Mouse (Mus musculus): ENCODE data around the gene Qrich1. TPM values are rescaled to one million over a fixed set of nuclear protein-coding genes. Genes with fewer than 3 reads are reported as not detected.
"Not testable (repeated sequence)": the region's sequence is repeated elsewhere in the genome, so short reads cannot be mapped to it uniquely, and the experiment has no call there.

The Qrich1 gene
- total RNA-seq, 2 experiments from 2014 or later, result 140 TPM

DNA sequence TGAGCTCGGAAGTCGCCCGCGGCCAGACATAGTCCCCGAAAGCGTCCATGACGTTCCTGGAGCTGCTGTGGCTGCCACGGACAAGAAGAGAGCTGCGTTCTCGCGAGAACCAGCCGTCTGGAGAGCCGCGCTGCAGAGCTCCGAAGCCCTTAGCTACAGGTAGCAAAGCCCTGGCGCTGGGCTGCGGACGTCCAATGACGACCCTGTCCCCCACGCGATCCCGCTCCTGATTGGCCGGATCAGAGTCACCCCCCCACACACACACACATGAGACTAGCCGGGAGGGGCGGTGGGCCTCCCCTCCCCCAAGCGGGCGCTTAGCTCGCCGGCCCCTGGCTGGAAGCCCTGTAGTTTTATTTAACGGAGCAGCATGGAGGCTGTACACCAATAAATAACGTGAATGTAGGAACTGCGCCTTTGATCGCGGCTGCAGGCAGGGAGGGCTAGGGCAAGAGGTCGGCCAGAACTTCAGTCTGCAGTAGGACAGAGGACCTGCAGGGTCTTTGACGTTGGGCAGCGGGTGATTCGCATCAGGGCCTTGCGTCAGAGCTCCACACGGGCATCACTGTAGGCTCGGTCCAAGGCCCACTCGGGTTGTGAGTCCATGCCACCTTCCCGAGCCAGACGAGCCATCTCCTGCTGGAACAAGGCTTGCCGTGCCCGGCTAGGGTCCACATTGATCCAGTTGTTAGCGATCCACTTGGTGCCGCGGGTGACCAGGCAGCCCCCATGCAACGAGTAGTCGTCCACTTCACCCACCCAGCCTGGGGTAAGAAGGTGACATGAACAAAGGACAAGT is 62.1 kb downstream of the Qrich1 start, which contains the start of gene Wdr6:
Gene Wdr6 (minus strand): TSS at position 195 of the 799 bp plus-strand sequence.
- peak; percentile 78 to 84 for DNase-seq (ENCODE audit: low spot score in 2 of 2)

DNA sequence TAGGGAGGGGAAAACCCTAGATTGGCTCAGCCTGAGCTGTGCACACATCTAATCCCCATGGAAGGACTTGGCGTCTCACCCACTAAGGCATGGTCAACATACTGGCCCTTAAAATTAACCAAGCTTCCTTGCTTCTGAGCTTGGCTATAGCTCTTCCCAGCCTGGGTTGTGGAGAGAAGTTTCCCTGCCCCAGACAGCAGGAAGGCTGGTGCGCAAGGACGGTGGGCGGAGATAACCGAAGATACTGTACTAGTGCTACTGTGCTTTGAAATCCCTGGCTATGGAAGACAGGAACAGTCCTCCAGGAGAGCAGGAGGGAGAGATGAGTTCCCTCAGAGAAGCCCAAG is 62.7 kb downstream of the Qrich1 start:
- no peak for DNase-seq (ENCODE audit: low spot score in 2 of 2)

DNA sequence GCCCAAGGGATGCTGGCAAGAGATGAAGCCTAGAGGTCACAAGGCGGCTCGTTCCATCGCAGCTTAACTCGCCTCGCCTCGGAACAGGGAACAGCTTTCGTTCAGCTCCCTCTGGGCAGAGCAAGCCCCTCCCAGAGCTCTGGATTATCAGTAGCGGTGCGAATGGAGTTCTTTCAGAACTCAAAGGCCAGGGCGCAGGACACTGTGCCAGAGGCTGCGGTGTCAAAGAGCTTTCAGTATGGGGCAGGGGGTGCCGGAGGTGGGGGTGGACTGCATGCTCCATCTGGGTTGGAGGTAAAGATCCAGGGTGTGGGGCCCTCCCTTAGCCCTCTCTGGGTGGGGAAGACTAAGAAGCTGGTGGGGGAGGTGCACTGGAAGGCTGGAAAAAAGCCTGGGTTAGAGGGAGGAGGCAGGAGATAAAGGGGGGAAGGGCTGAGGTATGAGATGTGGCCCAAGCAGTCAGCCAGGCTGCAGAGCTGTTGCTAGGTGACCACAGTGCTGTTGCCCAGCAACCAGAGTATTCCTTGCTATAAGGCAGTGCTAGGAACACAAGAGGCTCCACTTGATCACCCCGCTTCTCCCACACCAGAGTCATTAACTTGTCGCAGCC is 71.1 kb downstream of the Qrich1 start:
- DNase-seq (ENCODE audit: low spot score in 2 of 2), result peak; percentile 80 to 89

DNA sequence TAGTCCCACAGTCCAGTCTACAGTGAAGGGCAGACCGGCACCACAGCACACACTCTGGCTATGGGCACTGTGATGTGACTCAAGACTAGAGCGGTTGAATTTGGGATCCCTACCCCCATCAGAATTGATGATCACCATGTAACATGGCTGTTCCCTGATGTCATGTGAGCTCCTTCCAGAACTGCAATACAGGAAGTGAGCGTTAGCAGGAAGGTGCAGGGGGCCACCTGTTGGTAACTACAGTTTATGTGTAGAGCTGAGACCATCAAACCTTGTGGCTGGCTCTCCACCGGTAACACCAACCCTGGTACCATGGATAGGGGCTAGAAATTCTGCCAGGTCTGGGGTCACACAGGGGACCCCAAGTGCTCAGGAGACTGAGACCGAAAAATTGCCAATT is 72.6 kb downstream of the Qrich1 start:
- DNase-seq (ENCODE audit: low spot score in 2 of 2), result no peak

DNA sequence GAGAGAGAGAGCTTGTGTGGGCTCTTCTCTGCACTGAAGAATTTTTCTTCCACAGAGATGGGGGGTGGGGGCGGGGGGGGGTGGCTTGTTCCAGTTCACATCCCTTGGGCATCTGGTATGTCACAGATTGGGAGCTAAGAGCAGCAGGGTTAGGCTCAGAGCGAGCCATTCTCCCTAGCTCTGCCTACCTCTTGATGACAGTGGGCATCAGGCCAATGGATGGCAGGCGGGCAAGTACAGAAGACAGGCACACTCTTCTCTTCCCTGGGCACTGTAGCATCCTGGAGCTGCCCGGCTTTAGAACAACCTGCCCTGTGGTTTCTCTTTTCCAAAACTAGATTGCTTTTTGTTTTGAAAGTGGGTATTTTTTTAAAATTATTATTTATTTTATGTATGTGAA is 74.9 kb downstream of the Qrich1 start:
- DNase-seq (ENCODE audit: low spot score in 2 of 2), result no peak

DNA sequence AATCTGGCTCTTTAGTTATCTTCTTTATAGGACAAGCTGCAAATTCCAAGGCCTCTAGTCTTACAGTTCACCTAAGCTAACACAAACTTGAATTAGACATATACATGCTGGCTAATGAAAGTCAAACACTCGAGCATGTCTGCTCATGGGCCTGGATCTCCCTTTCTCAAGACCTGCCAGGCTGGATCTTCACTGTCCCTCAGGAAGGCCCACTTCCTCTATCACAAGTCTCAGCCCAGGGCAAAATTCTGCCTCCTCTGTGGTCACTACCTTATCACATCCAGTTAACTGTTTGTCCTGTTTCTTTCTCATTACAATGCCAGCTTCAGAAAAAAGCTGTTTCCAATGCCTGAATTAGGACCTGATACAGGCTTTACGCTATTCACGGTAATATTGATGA is 77.7 kb downstream of the Qrich1 start:
- DNase-seq (ENCODE audit: low spot score in 2 of 2), result no peak

DNA sequence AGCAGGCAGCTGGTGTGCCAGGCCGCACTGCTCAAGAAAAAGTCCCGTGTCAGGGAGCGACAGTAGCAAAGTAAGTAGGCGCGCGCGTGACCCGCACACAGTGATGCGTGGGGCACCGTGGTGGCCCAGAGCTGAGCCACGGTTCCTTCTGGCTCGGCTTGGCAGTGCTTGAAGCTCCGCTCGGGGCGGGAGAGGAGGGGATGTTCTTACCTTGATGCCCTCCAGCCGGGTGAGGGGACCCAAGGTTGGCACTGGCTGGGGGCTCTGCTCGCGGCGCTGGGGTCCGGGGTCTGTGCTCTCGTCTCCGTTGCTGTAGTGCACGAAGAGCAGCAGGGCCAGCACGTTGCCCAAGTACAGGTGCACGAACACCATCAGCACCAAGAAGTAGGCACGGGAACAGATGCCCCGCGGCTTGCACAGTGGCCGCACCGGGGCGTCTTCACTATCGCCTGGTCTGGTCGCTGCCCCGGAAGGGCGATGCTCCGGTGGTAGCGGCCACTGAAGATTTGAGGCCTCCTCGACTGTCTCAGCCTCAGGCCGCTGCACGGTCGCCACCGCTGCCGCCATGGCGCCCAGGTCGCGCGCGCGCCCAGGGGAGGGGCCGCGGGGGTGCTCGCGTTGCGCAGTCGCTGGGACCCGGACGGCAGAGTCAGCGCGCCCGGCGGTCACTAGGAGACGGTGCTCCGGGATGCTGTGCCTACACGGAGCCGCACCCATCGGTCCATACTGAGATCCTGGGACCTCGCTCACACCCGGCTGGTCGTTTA is 80.6 kb downstream of the Qrich1 start, which contains the start of gene P4htm:
Gene P4htm (minus strand): TSS at position 670 of the 767 bp plus-strand sequence.
- peak; percentile 74 to 87 for DNase-seq (ENCODE audit: low spot score in 2 of 2)

DNA sequence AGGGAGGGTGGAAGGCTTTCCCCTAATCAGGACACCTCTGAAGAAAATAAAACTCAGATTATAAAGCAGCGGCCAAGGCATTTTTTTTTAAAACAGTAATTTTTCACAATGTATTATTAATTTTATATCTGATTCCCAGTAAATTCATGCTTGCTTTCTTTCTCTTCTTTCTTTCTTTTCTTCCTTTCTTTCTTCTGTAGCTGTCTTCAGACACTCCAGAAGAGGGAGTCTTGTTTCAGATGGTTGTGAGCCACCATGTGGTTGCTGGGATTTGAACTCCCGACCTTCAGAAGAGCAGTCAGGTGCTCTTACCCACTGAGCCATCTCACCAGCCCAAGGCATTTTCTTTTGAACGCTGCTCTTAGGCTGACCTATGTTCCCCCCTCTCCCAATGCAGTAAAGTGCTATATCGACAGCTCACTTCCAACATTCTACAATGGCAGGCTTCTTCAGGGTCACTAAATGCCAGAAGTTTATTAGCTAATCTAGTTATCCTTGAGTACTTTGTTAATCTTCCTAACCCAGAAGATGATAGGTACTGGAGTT is 82.5 kb downstream of the Qrich1 start:
- DNase-seq (ENCODE audit: low spot score in 2 of 2), result no peak

DNA sequence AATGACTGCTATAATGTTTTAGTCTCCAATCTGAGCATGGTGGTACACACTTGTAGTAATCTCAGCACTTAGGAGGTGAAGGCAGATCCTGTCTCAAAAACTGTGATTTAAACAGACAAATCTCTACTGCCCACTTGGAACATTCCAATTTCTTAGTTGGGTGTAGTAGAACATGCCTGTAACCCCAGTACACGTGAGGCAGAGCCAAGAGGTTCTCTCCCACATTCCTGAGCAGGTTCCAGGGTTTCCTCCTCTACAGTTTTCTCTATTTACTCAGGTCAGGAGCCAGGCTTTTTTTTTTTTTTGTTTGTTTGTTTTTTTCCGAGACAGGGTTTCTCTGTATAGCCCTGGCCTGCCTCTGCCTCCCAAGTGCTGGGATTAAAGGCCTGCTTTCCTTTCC is 83.4 kb downstream of the Qrich1 start:
- no peak for DNase-seq (ENCODE audit: low spot score in 2 of 2)

DNA sequence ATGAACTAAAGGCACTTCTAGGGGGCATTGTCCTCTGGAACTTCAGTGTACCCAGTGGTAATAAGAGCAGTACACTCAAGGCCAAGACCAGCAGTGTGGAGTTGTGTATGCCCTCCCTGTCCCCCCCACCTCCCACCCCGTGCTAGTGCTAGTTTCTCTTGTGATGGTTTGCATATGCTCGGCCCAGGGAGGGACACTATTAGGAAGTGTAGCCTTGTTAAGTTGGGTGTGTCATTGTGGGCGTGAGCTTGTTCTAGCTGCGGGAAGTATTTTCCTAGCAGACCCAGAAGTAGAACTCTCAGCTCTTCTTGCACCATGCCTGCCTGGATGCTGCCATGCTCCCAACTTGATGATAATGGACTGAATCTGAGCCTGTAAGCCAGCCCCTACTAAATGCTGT is 85.4 kb downstream of the Qrich1 start:
- no peak for DNase-seq (ENCODE audit: low spot score in 2 of 2)

DNA sequence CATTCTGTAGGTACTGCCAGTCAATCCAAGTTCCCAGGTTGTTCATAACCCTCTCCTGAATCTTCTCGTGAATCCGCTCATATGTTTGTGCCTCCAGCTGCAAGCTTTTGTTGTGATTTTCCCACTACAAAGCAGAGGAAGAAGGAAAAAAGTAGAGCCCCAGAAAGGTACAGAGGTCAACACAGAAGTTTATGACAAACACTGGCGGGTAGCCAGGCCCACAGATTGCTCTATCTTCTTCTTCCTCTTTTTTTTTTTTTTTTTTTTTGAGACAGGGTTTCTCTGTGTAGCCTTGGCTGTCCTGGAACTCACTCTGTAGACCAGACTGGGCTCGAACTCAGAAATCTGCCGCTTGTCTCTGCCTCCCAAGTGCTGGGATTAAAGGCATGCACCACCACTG is 91.3 kb downstream of the Qrich1 start:
- not testable (repeated sequence) for DNase-seq (ENCODE audit: low spot score in 2 of 2)

DNA sequence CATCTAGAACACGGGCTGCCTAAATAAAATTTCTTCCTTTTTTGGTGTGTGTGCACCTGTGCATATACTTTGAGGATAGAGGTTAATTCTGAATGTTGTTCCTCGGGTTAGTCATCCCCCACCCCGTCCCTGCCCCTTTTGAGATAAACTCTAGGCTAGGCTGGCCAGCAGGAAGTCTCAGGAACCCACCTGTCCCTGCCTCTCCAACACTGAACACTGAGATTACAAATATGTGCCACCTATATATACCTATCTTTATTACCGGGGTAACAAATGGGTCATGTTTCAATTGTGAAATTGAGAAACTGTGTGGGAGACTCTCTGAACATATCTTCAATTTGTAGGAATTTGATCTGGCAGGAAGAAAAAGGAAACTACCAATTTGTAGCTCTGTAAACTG is 92.3 kb downstream of the Qrich1 start:
- no peak for DNase-seq (ENCODE audit: low spot score in 2 of 2)

Small RNA genes lying within 50 kb of the gene (microRNA-seq; reads per million reads assigned to microRNA genes)
- gene Gm24083 (0 reads per million in 2 experiments), gene Mir191 (0 reads per million in 2 experiments), gene Mir425 (582 to 634 reads per million in 2 experiments)

Other genes with a start within 250 kb of the Qrich1 start
- gene Nicn1, start 226.4 kb upstream of the Qrich1 start, total RNA-seq (2021), result 100 to 1,000 TPM; 140 to 145 TPM
- 10 to 100 TPM; 29.8 to 32.8 TPM for gene Amt, start 220.0 kb upstream of the Qrich1 start, total RNA-seq (2021)
- gene Rhoa, start 210.7 kb upstream of the Qrich1 start, total RNA-seq (2021), result 100 to 1,000 TPM; 159 to 170 TPM
- 10 to 100 TPM; 30.3 to 32.0 TPM for gene Tcta, start 210.6 kb upstream of the Qrich1 start, total RNA-seq (2021)
- gene Gpx1, start 177.9 kb upstream of the Qrich1 start, total RNA-seq (2021), result 100 to 1,000 TPM in 1 of 2 experiments, 10 to 100 TPM in 1; 99.8 to 110 TPM
- gene Usp4, start 169.0 kb upstream of the Qrich1 start, total RNA-seq (2021), result 100 to 1,000 TPM; 123 to 125 TPM
- 1 to 10 TPM; 3.4 to 3.8 TPM for gene 1700102P08Rik, start 124.0 kb upstream of the Qrich1 start, total RNA-seq (2021)
- gene Ccdc36, start 88.3 kb upstream of the Qrich1 start, total RNA-seq (2021), result under 1 TPM; 0.23 TPM
- gene BC048562, start 80.3 kb upstream of the Qrich1 start, total RNA-seq (2021), result not detected
- gene Ccdc71, start 56.3 kb upstream of the Qrich1 start, total RNA-seq (2021), result 10 to 100 TPM; 37.9 to 39.9 TPM
- 10 to 100 TPM; 40.3 to 44.7 TPM for gene Klhdc8b, start 55.2 kb upstream of the Qrich1 start, total RNA-seq (2021)
- 10 to 100 TPM; 27.0 to 37.8 TPM for gene Lamb2, start 37.1 kb upstream of the Qrich1 start, total RNA-seq (2021)
- 100 to 1,000 TPM; 139 to 142 TPM for gene Usp19, start 26.2 kb upstream of the Qrich1 start, total RNA-seq (2021)
- gene Qars, start 9.1 kb upstream of the Qrich1 start, total RNA-seq (2021), result 10 to 100 TPM; 72.7 to 77.7 TPM
- gene Impdh2, start 43.5 kb downstream of the Qrich1 start, total RNA-seq (2021), result 10 to 100 TPM; 46.7 to 47.7 TPM
- gene Ndufaf3, start 50.6 kb downstream of the Qrich1 start, total RNA-seq (2021), result 10 to 100 TPM; 53.8 to 70.6 TPM
- 100 to 1,000 TPM in 1 of 2 experiments, 10 to 100 TPM in 1; 85.1 to 102 TPM for gene Dalrd3, start 53.1 kb downstream of the Qrich1 start, total RNA-seq (2021)
- gene Wdr6, start 61.9 kb downstream of the Qrich1 start, total RNA-seq (2021), result 100 to 1,000 TPM in 1 of 2 experiments, 10 to 100 TPM in 1; 96.3 to 126 TPM
- gene P4htm, start 80.9 kb downstream of the Qrich1 start, total RNA-seq (2021), result 10 to 100 TPM; 91.8 to 92.3 TPM
- 10 to 100 TPM; 51.0 to 51.8 TPM for gene Arih2, start 132.6 kb downstream of the Qrich1 start, total RNA-seq (2021)
- 10 to 100 TPM; 11.5 to 13.7 TPM for gene Slc25a20, start 145.3 kb downstream of the Qrich1 start, total RNA-seq (2021)
- 10 to 100 TPM; 47.7 to 50.9 TPM for gene Prkar2a, start 172.5 kb downstream of the Qrich1 start, total RNA-seq (2021)